ENCODE assay signal across 8 mouse cellular contexts in the genomic region with DNA sequence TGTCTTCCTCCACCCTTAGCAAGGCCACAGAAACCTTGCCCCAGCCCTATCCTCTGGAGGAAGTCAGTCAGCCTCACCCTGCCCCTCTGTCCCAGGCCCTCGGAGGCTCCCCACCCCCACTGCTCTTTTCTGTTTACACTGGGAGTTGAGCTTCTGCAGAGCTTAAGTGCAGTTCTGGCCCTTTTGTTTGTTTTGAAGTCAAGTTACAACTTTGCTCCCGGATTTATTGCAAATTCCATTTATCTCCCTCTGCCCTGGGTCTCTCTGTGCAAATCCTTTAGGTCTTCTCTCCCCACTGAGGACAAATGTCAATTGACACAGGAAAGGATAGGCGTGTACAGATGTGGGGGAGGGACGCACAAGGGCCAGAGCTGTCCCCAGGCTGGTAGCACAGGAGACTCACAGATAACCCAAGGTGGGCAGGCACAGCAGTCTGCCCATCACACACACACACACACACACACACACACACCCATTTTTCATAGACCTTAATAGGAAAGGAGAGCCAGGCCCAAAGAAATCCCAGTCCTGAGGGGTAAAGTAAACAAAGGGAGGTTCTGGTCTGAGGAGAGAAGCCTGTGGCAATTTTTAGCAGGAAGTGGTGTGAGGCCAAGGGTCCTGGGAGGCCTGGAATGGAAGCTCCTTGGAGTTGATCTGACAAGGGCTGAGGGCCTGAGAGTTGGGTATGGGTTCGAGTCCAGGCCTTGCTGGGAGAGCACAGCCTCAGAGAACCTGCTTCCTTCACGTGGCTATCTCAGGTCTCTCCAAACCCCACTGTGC.
DNase-seq lines count a peak whose midpoint lies in the region; ATAC-seq and TF ChIP-seq lines count a peak whose summit lies in the region.

No protein-coding gene starts in this region.

- no peak overlapping the region for H3K27ac ChIP-seq in ES-Bruce4 (ENCODE audit: insufficient read depth, low read length)
- H3K27ac ChIP-seq in heart, embryonic 12.5 days (ENCODE audit: poor library complexity, severe bottlenecking) = peak overlapping the region; percentile 68
- peak overlapping the region; percentile 86 for H3K27ac ChIP-seq in kidney, embryonic 14.5 days (ENCODE audit: low read depth, low read length)
- peak overlapping the region; percentile 95 for H3K27ac ChIP-seq in lung, embryonic 15.5 days

- intact Hi-C loops in left cerebral cortex, postnatal 36 days (cut with DNase I) = no loop called here

- H3K4me3 ChIP-seq in ES-Bruce4 (ENCODE audit: low read depth, low read length) = no peak overlapping the region
- no peak overlapping the region for H3K4me3 ChIP-seq in heart, embryonic 12.5 days
- no peak overlapping the region for H3K4me3 ChIP-seq in kidney, embryonic 14.5 days (ENCODE audit: low read length)
- H3K4me3 ChIP-seq in lung, embryonic 15.5 days = no peak overlapping the region

- H3K9me3 ChIP-seq in ES-Bruce4 (replicated peaks; ENCODE audit: control insufficient read depth, insufficient read depth, low read length, poor library complexity, severe bottlenecking) = no peaks in the 10 kb centered on the region
- no peaks in the 10 kb centered on the region for H3K9me3 ChIP-seq in heart, embryonic 12.5 days (replicated peaks)
- H3K9me3 ChIP-seq in kidney, embryonic 14.5 days (ENCODE audit: control insufficient read depth, low read length) = no peaks in the 10 kb centered on the region
- no peaks in the 10 kb centered on the region for H3K9me3 ChIP-seq in lung, embryonic 15.5 days

- no peak overlapping the region for H3K4me2 ChIP-seq in heart, embryonic 12.5 days
- no peak overlapping the region for H3K4me2 ChIP-seq in kidney, embryonic 14.5 days (replicated peaks; ENCODE audit: low read depth, low read length)
- H3K4me2 ChIP-seq in lung, embryonic 15.5 days = no peak overlapping the region

- peak; percentile 74 for DNase-seq in adrenal gland, postnatal 14 days
- peak; percentile 74 to 78 for DNase-seq in urinary bladder, postnatal 36 days (ENCODE audit: low spot score in 2 of 2)
- DNase-seq in frontal cortex, postnatal 10 days (ENCODE audit: low spot score in 2 of 2) = no peak
- no peak for DNase-seq in left cerebral cortex, postnatal 36 days (ENCODE audit: low spot score in 2 of 2)

- no peaks in the 10 kb centered on the region for H3K36me3 ChIP-seq in ES-Bruce4 (ENCODE audit: control insufficient read depth, insufficient read depth, low read length, poor library complexity, severe bottlenecking)
- H3K36me3 ChIP-seq in heart, embryonic 12.5 days = no peaks in the 10 kb centered on the region
- H3K36me3 ChIP-seq in kidney, embryonic 14.5 days (ENCODE audit: control insufficient read depth, insufficient read depth, low read length) = no peaks in the 10 kb centered on the region
- H3K36me3 ChIP-seq in lung, embryonic 15.5 days = no peaks in the 10 kb centered on the region

- peak; percentile 80 for ATAC-seq in heart, embryonic 12.5 days (ENCODE audit: insufficient number of reproducible peaks, low FRiP score)
- ATAC-seq in kidney, embryonic 14.5 days (ENCODE audit: low FRiP score, low TSS enrichment) = peak; percentile 82
- peak; percentile 85 for ATAC-seq in lung, embryonic 15.5 days (ENCODE audit: borderline replicate concordance, extremely low read depth, low FRiP score, low TSS enrichment)

- TF ChIP-seq EP300 in ES-Bruce4 (IDR thresholded peaks at IDR 0.05; ENCODE audit: insufficient read depth, low read depth, low read length) = 0 out of 2 replicates have a peak, but pooled peaks have one; percentile 11

- WGBS in heart, embryonic 12.5 days = 19% methylated on average over 6 of the region's 6 CpGs
- WGBS in kidney, embryonic 14.5 days = 12% methylated on average over 6 of the region's 6 CpGs
- 6% methylated on average over 6 of the region's 6 CpGs for WGBS in lung, embryonic 15.5 days

- no peaks in the 10 kb centered on the region for H3K4me1 ChIP-seq in ES-Bruce4 (ENCODE audit: control insufficient read depth, insufficient read depth, low read length)
- peaks cover 59% of the 10 kb centered on the region for H3K4me1 ChIP-seq in heart, embryonic 12.5 days (replicated peaks)
- H3K4me1 ChIP-seq in kidney, embryonic 14.5 days (ENCODE audit: control insufficient read depth, insufficient read depth, low read length) = peaks cover 55% of the 10 kb centered on the region
- H3K4me1 ChIP-seq in lung, embryonic 15.5 days = peaks cover 77% of the 10 kb centered on the region

- H3K9ac ChIP-seq in ES-Bruce4 (ENCODE audit: low read depth, poor library complexity, severe bottlenecking) = no peak overlapping the region
- H3K9ac ChIP-seq in heart, embryonic 12.5 days = no peak overlapping the region
- H3K9ac ChIP-seq in kidney, embryonic 14.5 days (ENCODE audit: low read depth, low read length) = peak overlapping the region; percentile 28; the same call in 1 of the 2 replicates
- H3K9ac ChIP-seq in lung, embryonic 15.5 days = peak overlapping the region; percentile 15; the same call in 1 of the 2 replicates

- H3K27me3 ChIP-seq in ES-Bruce4 (ENCODE audit: control insufficient read depth, insufficient read depth, low read length, poor library complexity, severe bottlenecking) = no peaks in the 10 kb centered on the region
- H3K27me3 ChIP-seq in heart, embryonic 12.5 days (replicated peaks) = no peaks in the 10 kb centered on the region
- no peaks in the 10 kb centered on the region for H3K27me3 ChIP-seq in kidney, embryonic 14.5 days (ENCODE audit: control insufficient read depth, insufficient read depth, low read length)
- no peaks in the 10 kb centered on the region for H3K27me3 ChIP-seq in lung, embryonic 15.5 days

- no peak for TF ChIP-seq POLR2A in ES-Bruce4 (IDR thresholded peaks at IDR 0.05; ENCODE audit: insufficient read depth, low read length)

- no peak for TF ChIP-seq CTCF in ES-Bruce4 (IDR thresholded peaks at IDR 0.05; ENCODE audit: low read depth, low read length)

Comparison
In these comparisons a context has a peak if more than half of its experiments do, and no peak if none do; other contexts are left out.
1. H3K9ac ChIP-seq: peak in kidney, embryonic 14.5 days (single experiment) and lung, embryonic 15.5 days (single experiment); none in ES-Bruce4 (single experiment) and heart, embryonic 12.5 days (single experiment).
2. DNase-seq: peak in adrenal gland, postnatal 14 days (single experiment) and urinary bladder, postnatal 36 days (2 of 2); none in frontal cortex, postnatal 10 days (0 of 2) and left cerebral cortex, postnatal 36 days (0 of 2).
3. Peak in every context shown above with its lines, with median percentiles within 50 percentile points of each other: ATAC-seq.